Mouse (Mus musculus): Measurements from ENCODE around the gene Arhgap15. TPM values are rescaled to one million over a fixed set of nuclear protein-coding genes. Genes with fewer than 3 reads are reported as not detected.

Arhgap15 gene
- polyA plus RNA-seq, 1 experiment from 2014 or later, result 0.77 TPM

- H3K27me3 ChIP-seq (ENCODE audit: control insufficient read depth, insufficient read depth, low read length), result no peaks in the 10 kb centered on the region
- H3K4me2 ChIP-seq (ENCODE audit: low read length), result no peak overlapping the region
- no peak overlapping the region for H3K27ac ChIP-seq (replicated peaks in 1 of 2; ENCODE audit: control insufficient read depth in 1 of 2, insufficient read depth in 1 of 2, low read depth in 2 of 2, low read length in 2 of 2)
- no peak overlapping the region for H3K9ac ChIP-seq (ENCODE audit: low read length)
- peaks cover 0 to 3% of the 10 kb centered on the region in 2 experiments; a peak in 1 of 4 replicates for H3K4me1 ChIP-seq (ENCODE audit: control insufficient read depth in 2 of 2, insufficient read depth in 2 of 2, low read length in 2 of 2)
- no peaks in the 10 kb centered on the region for H3K9me3 ChIP-seq (ENCODE audit: control insufficient read depth, low read length)
- H3K4me3 ChIP-seq (ENCODE audit: control insufficient read depth in 1 of 2, insufficient read depth in 1 of 2, low read depth in 1 of 2, low read length in 2 of 2), result no peak overlapping the region
- WGBS, result 77% methylated on average over 11 of the region's 11 CpGs
- no peaks in the 10 kb centered on the region for H3K36me3 ChIP-seq (ENCODE audit: control insufficient read depth, insufficient read depth, low read length)
- ATAC-seq (ENCODE audit: insufficient number of reproducible peaks, insufficient read depth, low FRiP score, low read depth), result no peak
Measured at GRCm38 (mm10) chr2:44310095-44310748, 561.6 kb downstream of the Arhgap15 start.

- peak overlapping the region; percentile 60 for H3K4me2 ChIP-seq (ENCODE audit: low read length)
Measured at GRCm38 (mm10) chr2:44311216-44311615, 562.6 kb downstream of the Arhgap15 start.

DNA sequence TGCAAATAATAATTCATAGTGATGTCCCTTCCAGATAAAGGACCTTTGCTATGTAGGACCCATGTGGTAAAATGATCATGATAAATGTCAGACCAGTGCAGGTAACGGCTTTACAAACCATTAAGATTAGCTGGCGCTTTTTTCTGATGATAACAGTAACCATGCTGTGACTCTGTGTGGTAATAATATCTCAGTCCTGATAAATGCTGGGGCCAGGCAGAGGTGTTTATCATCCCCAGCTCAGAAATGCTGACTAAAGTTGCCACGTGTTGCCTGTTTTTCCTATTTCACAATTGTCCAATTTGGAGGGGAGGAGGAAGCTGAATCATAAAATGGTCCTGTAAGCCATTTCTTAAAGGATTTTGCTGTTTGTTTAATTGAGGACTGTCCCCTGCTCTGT, 564.9 kb downstream of the Arhgap15 start:
- WGBS, result 15% methylated on average over 3 of the region's 3 CpGs

More at GRCm38 (mm10) chr2:44311216-44311615, 562.6 kb downstream of the Arhgap15 start:
- H3K36me3 ChIP-seq (ENCODE audit: control insufficient read depth, insufficient read depth, low read length), result no peaks in the 10 kb centered on the region
- H3K27ac ChIP-seq (replicated peaks in 1 of 2; ENCODE audit: control insufficient read depth in 1 of 2, insufficient read depth in 1 of 2, low read depth in 2 of 2, low read length in 2 of 2), result no peak overlapping the region
- H3K27me3 ChIP-seq (ENCODE audit: control insufficient read depth, insufficient read depth, low read length), result no peaks in the 10 kb centered on the region
- peak overlapping the region in 1 of 2 experiments; percentile 16; a peak in 3 of 4 replicates for H3K4me3 ChIP-seq (ENCODE audit: control insufficient read depth in 1 of 2, insufficient read depth in 1 of 2, low read depth in 1 of 2, low read length in 2 of 2)
- 14% methylated on average over 10 of the region's 10 CpGs for WGBS
- no peak for ATAC-seq (ENCODE audit: insufficient number of reproducible peaks, insufficient read depth, low FRiP score, low read depth)
- H3K9ac ChIP-seq (ENCODE audit: low read length), result peak overlapping the region; percentile 41
- H3K4me1 ChIP-seq (ENCODE audit: control insufficient read depth in 2 of 2, insufficient read depth in 2 of 2, low read length in 2 of 2), result peaks cover 0 to 3% of the 10 kb centered on the region in 2 experiments; a peak in 1 of 4 replicates
- no peaks in the 10 kb centered on the region for H3K9me3 ChIP-seq (ENCODE audit: control insufficient read depth, low read length)

GRCm38 (mm10) chr2:44318436-44318835, 569.8 kb downstream of the Arhgap15 start:
- no peak overlapping the region for H3K27ac ChIP-seq (replicated peaks in 1 of 2; ENCODE audit: control insufficient read depth in 1 of 2, insufficient read depth in 1 of 2, low read depth in 2 of 2, low read length in 2 of 2)
- no peak overlapping the region for H3K9ac ChIP-seq (ENCODE audit: low read length)
- H3K9me3 ChIP-seq (ENCODE audit: control insufficient read depth, low read length), result no peaks in the 10 kb centered on the region
- ATAC-seq (ENCODE audit: insufficient number of reproducible peaks, insufficient read depth, low FRiP score, low read depth), result no peak
- 64% methylated on average over 6 of the region's 6 CpGs for WGBS
- no peak overlapping the region for H3K4me3 ChIP-seq (ENCODE audit: control insufficient read depth in 1 of 2, insufficient read depth in 1 of 2, low read depth in 1 of 2, low read length in 2 of 2)
- no peak overlapping the region for H3K4me2 ChIP-seq (ENCODE audit: low read length)
- no peaks in the 10 kb centered on the region for H3K27me3 ChIP-seq (ENCODE audit: control insufficient read depth, insufficient read depth, low read length)
- H3K36me3 ChIP-seq (ENCODE audit: control insufficient read depth, insufficient read depth, low read length), result no peaks in the 10 kb centered on the region
- H3K4me1 ChIP-seq (ENCODE audit: control insufficient read depth in 2 of 2, insufficient read depth in 2 of 2, low read length in 2 of 2), result peaks cover 0 to 3% of the 10 kb centered on the region in 2 experiments; a peak in 1 of 4 replicates

More for the DNA sequence above, 564.9 kb downstream of the Arhgap15 start:
- ATAC-seq (ENCODE audit: insufficient number of reproducible peaks, insufficient read depth, low FRiP score, low read depth), result no peak
- Histone ChIP-seq H3K4me1 (ENCODE audit: control insufficient read depth in 2 of 2, insufficient read depth in 2 of 2, low read length in 2 of 2) (peaks cover 0 to 3% of the 10 kb centered on the region in 2 experiments; a peak in 1 of 4 replicates), H3K4me3 (ENCODE audit: control insufficient read depth in 1 of 2, insufficient read depth in 1 of 2, low read depth in 1 of 2, low read length in 2 of 2) (no peak overlapping the region), H3K36me3 (ENCODE audit: control insufficient read depth, insufficient read depth, low read length) (no peaks in the 10 kb centered on the region), H3K27ac (replicated peaks in 1 of 2; ENCODE audit: control insufficient read depth in 1 of 2, insufficient read depth in 1 of 2, low read depth in 2 of 2, low read length in 2 of 2) (no peak overlapping the region), H3K9ac (ENCODE audit: low read length) (no peak overlapping the region), H3K27me3 (ENCODE audit: control insufficient read depth, insufficient read depth, low read length) (no peaks in the 10 kb centered on the region), H3K4me2 (ENCODE audit: low read length) (no peak overlapping the region), H3K9me3 (ENCODE audit: control insufficient read depth, low read length) (no peaks in the 10 kb centered on the region)

GRCm38 (mm10) chr2:44319479-44319878, 570.9 kb downstream of the Arhgap15 start:
- H3K9me3 ChIP-seq (ENCODE audit: control insufficient read depth, low read length), result no peaks in the 10 kb centered on the region
- H3K27ac ChIP-seq (replicated peaks in 1 of 2; ENCODE audit: control insufficient read depth in 1 of 2, insufficient read depth in 1 of 2, low read depth in 2 of 2, low read length in 2 of 2), result no peak overlapping the region
- no peak overlapping the region for H3K4me2 ChIP-seq (ENCODE audit: low read length)
- H3K27me3 ChIP-seq (ENCODE audit: control insufficient read depth, insufficient read depth, low read length), result no peaks in the 10 kb centered on the region
- no peaks in the 10 kb centered on the region for H3K36me3 ChIP-seq (ENCODE audit: control insufficient read depth, insufficient read depth, low read length)
- no peaks in the 10 kb centered on the region for H3K4me1 ChIP-seq (ENCODE audit: control insufficient read depth in 2 of 2, insufficient read depth in 2 of 2, low read length in 2 of 2)
- ATAC-seq (ENCODE audit: insufficient number of reproducible peaks, insufficient read depth, low FRiP score, low read depth), result no peak
- no peak overlapping the region for H3K9ac ChIP-seq (ENCODE audit: low read length)
- no peak overlapping the region for H3K4me3 ChIP-seq (ENCODE audit: control insufficient read depth in 1 of 2, insufficient read depth in 1 of 2, low read depth in 1 of 2, low read length in 2 of 2)
- 87% methylated on average over 4 of the region's 4 CpGs for WGBS

GRCm38 (mm10) chr2:44323813-44324212, 575.2 kb downstream of the Arhgap15 start:
- no peaks in the 10 kb centered on the region for H3K27me3 ChIP-seq (ENCODE audit: control insufficient read depth, insufficient read depth, low read length)
- H3K4me3 ChIP-seq (ENCODE audit: control insufficient read depth in 1 of 2, insufficient read depth in 1 of 2, low read depth in 1 of 2, low read length in 2 of 2), result no peak overlapping the region
- 83% methylated on average over 4 of the region's 4 CpGs for WGBS
- H3K9me3 ChIP-seq (ENCODE audit: control insufficient read depth, low read length), result no peaks in the 10 kb centered on the region
- no peak overlapping the region for H3K9ac ChIP-seq (ENCODE audit: low read length)
- H3K4me2 ChIP-seq (ENCODE audit: low read length), result no peak overlapping the region
- no peaks in the 10 kb centered on the region for H3K36me3 ChIP-seq (ENCODE audit: control insufficient read depth, insufficient read depth, low read length)
- ATAC-seq (ENCODE audit: insufficient number of reproducible peaks, insufficient read depth, low FRiP score, low read depth), result no peak
- no peaks in the 10 kb centered on the region for H3K4me1 ChIP-seq (ENCODE audit: control insufficient read depth in 2 of 2, insufficient read depth in 2 of 2, low read length in 2 of 2)
- H3K27ac ChIP-seq (replicated peaks in 1 of 2; ENCODE audit: control insufficient read depth in 1 of 2, insufficient read depth in 1 of 2, low read depth in 2 of 2, low read length in 2 of 2), result no peak overlapping the region

- Histone ChIP-seq H3K36me3 (ENCODE audit: control insufficient read depth, insufficient read depth, low read length) (no peaks in the 10 kb centered on the region), H3K4me2 (ENCODE audit: low read length) (no peak overlapping the region), H3K27ac (replicated peaks in 1 of 2; ENCODE audit: control insufficient read depth in 1 of 2, insufficient read depth in 1 of 2, low read depth in 2 of 2, low read length in 2 of 2) (no peak overlapping the region), H3K27me3 (ENCODE audit: control insufficient read depth, insufficient read depth, low read length) (no peaks in the 10 kb centered on the region), H3K9ac (ENCODE audit: low read length) (no peak overlapping the region), H3K4me1 (ENCODE audit: control insufficient read depth in 2 of 2, insufficient read depth in 2 of 2, low read length in 2 of 2) (no peaks in the 10 kb centered on the region; a peak in 1 of 4 replicates), H3K4me3 (ENCODE audit: control insufficient read depth in 1 of 2, insufficient read depth in 1 of 2, low read depth in 1 of 2, low read length in 2 of 2) (no peak overlapping the region), H3K9me3 (ENCODE audit: control insufficient read depth, low read length) (no peaks in the 10 kb centered on the region)
- ATAC-seq (ENCODE audit: insufficient number of reproducible peaks, insufficient read depth, low FRiP score, low read depth), result no peak
- 71% methylated on average over 4 of the region's 4 CpGs for WGBS
Measured at GRCm38 (mm10) chr2:44333295-44333694, 584.7 kb downstream of the Arhgap15 start.

DNA sequence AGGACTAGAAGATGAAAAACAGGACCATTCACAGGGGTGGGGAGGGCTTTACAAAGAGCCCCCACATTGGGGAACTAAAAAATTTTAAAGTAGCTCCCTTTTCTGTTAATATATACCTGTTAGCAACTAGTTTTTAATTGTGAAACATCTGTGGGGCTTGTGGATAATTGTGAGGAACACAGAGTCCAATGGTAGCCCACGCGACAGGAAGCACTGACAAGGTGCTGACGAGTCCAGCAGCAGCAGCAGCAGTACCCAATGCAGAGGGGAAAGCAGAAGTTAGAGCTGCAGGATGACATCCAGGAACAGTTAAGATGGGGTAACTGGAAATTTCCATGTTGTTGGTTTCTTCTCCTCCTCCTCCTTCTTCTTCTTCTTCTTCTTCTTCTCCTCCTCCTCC, 585.4 kb downstream of the Arhgap15 start:
- Histone ChIP-seq H3K36me3 (ENCODE audit: control insufficient read depth, insufficient read depth, low read length) (no peaks in the 10 kb centered on the region), H3K27me3 (ENCODE audit: control insufficient read depth, insufficient read depth, low read length) (no peaks in the 10 kb centered on the region), H3K27ac (replicated peaks in 1 of 2; ENCODE audit: control insufficient read depth in 1 of 2, insufficient read depth in 1 of 2, low read depth in 2 of 2, low read length in 2 of 2) (no peak overlapping the region), H3K4me1 (ENCODE audit: control insufficient read depth in 2 of 2, insufficient read depth in 2 of 2, low read length in 2 of 2) (no peaks in the 10 kb centered on the region; a peak in 1 of 4 replicates), H3K9ac (ENCODE audit: low read length) (no peak overlapping the region), H3K9me3 (ENCODE audit: control insufficient read depth, low read length) (no peaks in the 10 kb centered on the region), H3K4me3 (ENCODE audit: control insufficient read depth in 1 of 2, insufficient read depth in 1 of 2, low read depth in 1 of 2, low read length in 2 of 2) (no peak overlapping the region), H3K4me2 (ENCODE audit: low read length) (no peak overlapping the region)
- no peak for ATAC-seq (ENCODE audit: insufficient number of reproducible peaks, insufficient read depth, low FRiP score, low read depth)
- WGBS, result 25% methylated on average over 3 of the region's 3 CpGs
